Mouse (Mus musculus) ZHBTc4 (cell line): ENCODE data around the gene Itih2.
A peak's percentile ranks its signal among the peaks of the same experiment; 100 is the strongest.

Source experiments
- DNase-seq: peaks from one replicate; pipeline ENCODE4 v3.0.0-alpha.2; 2011; ENCODE audit warnings: low read depth, low spot score

The Itih2 gene

DNA sequence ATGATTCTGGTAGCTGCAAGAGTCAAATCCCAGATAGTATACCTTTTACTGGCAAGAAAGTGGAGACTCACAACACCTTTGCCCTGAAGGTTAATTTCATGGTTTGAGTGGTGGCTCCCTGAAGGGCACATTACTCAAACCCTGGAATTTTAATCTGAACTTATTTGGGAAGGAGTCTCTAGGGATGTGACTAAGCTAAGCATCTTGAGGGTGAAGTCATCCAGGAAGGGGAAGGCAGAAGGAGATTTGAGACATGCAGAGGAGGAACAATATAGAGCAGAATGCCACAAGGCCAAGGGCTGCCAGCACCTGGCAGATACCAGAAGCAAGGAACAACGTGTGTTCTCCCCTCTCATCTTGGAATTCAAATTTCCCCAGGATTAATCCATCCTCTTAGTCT, 12.4 kb downstream of the Itih2 start:
- no peak for DNase-seq

DNA sequence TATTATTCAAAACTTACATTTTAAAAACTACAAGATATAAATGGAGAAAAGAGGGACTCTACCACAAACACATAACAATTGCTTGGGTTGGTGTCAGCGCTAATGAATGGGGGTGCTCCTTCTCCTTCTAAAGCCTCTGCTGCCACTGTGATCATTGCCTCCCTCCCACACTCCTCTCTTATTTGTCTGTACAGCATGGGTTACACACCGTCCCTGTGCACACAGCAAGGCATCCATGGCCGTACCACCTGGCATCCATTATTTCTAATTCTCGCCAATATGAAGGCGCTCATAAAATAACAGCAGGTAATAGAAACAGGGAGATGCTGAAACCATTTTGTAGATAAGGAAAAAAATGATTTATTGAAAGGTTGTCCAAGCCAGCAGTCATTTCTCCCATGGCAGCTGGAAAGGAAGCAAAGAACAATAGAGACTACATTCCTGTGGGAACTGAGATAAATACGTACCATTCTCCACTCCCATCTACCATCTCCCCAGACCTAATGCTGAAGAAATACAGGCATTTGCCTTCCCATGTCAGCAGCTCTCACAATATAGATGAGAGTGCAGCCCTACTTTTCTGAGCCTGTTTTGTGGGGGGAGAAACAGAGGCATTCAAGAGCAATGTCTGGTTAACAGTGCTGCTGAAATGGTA, 22.5 kb downstream of the Itih2 start:
- DNase-seq, result no peak

DNA sequence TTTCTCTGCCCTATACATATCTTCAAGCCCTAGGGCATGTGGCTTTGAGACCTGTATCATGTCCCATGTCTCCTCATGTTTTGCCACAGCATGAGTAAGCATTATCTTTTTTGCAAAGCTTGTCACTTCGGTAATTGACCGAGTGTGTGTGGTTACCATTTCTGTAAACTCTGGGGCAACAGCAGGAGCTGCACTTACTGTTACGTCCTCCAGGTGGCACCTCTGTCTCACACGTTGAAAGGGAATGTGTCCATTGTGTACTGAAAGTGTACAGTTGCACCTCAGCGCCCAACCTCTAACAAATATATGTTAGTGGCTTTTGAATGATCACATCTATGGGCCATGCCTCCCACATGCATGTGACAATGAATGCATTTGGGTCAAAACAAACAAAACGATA, 30.0 kb downstream of the Itih2 start:
- peak; percentile 73 for DNase-seq

DNA sequence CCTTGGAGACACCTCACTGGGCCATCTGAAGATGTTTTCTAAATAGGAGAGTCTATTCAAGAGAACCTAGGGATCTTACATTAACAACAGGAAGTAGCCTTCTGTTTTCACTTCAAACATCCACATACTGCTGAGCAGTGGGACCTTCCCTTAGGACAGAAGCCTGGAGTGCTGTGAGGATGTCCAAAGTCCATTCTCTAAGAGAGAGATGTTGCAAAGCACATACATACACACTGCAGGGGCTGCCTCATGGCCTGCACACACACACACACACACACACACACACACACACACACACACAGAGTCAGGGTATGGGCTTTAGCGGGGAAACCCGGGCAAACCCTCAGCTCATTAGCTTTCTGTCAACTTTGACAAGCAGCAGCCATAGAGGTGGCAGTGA, 30.7 kb downstream of the Itih2 start:
- DNase-seq, result no peak

DNA sequence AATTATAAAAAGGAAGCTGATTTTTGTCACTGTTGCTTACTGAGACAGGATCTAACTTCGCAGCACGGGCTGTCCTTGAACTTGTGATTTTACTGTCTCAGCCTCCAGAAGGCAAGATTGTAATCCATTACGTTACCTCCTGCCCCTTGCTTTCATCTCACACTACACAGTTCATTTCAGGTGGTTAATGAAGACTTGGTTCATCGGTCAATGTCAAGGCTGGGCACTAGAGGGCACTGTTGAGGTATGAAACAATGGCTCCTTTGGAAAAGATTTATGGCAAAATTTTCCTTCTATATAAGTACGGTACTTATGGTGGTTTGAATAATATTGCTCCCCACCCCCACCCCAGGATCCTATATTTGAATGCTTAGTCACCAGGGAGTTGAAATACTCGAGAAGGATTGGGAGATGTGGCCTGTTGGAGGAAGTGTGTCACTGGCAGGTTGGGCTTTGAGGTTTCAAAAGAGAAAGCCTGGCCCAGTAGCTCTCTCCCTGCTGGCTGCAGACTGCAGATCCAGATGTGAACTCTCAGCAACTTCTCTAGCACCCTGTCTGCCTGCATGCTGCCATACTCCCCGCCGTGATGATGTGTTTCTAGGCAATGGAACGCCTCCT, 32.5 kb downstream of the Itih2 start:
- DNase-seq, result peak; percentile 60

DNA sequence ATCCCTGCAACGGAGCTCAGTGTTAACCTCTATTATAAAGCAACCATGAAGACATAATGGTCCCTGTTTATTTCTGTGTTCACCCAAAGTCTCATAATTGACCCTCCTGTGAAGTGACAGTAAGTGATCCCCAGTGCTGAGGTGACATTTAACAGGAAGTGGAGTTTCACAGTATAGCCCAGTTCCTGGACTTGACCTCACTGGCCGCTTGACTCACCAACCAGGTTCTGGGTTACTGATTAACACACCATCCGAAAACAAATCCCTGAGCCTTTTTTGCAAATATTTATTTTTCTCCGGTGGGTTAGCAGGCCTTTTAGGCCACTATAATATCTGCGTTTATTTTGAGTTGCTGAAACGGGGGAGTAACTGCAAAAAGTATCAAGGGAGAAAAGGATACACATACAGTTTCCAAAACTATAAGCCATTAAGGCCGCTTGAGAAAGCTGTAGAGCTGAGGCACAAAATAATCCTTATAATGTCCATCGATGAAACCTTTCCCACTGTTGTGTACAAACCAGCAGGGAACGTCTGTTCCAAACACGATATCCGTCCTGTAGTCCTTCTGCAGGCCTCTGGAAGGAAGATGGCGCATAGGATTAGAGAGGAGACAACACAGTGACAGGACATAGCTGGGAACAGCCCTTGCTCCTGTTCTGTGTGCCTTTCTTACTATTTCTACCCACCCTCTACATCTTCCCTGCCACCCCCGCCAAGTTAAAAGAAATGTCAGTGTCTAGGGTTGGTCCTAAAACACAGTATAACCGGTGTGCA, 36.7 kb downstream of the Itih2 start:
- no peak for DNase-seq

DNA sequence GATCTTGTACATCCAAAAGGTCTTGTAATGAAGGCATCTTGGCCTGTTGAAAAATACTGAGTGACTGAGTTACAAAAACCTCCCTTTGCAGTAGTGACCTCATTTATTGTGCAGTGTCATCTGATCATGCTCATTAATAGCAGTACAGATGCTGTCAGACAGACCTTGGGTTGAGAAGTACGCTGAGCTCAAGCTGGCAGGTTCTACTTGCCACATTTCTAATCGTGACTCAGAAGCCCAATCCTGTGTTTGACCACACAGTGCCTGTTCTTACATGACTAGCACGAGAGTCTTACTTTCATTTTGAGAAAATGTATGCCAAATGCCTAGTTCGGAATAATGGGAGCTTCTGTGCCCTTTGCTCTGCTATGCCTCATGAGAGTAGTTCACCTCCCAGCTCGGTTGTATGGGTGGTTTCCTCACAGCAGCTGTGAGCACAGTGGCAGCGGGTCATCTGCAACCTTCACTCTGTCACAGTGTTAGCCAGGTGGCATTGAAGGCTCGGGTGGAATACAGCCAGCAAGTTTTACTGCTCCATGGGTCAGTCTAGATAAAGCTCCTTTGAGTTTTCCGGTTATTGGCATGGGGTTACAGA, 43.8 kb downstream of the Itih2 start:
- DNase-seq, result no peak

DNA sequence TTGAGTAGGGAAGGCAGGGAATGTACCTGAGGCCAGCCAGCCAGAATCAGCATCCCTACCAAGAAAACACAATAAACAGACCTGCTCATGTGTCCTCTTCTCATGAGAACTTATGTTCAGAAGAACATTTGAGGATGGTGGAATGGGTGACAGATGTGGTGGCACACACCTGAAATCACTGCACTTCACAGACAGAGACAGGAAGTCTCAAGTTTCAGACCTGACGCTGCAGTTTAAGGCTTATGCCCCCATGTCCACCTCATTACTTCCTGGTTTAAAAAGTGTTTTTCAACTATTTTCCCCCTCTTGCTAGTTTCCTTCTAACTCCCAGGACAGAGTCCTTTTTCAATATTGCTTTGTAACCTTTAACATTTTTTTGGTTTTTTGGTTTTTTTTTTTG, 48.5 kb downstream of the Itih2 start:
- no peak for DNase-seq

DNA sequence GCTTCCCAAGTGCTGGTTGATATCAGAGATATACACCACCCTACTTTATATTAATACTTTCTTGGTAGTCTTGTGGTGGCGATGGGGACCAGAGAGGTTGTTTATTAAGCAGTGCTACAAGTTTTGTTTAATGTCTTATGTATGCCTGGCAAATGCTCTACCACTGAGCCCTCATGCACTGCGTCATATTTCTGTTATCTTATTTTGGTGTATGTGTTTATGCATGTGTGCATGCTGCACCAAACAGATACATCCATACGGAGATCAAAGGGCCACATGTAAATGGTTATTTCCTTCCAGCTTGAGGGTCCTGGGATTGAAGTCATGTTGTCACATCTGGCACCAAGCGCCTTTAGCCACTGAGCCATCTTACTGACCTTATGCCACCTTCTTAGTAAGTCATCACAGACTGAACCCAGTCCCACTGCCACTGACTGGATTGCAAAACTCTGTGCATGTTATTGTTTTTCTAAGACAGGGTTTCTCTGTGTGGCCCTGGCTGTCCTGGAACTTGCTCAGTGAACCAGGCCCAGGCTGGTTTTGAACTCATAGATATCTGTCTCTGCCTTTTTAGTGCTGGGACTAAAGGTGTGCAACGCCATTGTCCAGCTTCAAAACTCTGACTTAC, 49.6 kb downstream of the Itih2 start:
- no peak for DNase-seq

DNA sequence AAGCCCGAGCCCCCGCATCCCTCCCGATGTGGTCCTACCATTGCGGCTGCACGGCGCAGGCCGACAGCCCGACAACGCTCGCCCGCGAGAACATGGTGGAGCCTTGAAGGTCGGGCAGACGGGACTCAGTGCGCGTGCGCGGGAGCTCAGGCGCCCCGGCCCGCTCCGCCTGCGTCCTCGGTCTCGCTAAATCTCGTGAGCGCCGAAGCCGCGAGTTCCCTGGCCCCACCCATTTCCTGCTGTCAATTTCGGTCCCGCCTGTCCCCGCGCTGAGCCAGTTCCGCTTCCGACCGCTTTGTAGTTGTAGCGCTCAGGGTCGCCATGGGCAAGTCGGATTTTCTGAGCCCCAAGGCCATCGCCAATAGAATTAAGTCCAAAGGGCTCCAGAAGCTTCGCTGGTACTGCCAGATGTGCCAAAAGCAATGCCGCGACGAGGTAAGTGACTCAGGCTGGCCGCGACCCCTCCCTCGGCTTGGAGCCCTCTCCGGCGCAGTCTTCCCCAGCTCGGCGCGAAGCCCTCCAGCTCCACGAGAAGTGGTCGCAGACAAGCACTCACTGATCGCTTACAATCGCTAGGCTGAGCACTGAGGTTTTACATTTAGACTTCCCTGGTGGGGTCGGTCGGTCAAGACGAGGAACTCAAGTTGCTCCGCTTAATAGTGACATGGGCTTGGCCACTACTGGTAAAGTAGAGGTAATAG, 50.7 kb downstream of the Itih2 start, which contains the start of the genes Atp5c1 and Kin:
Atp5c1 (minus strand) TSS at position 201 of the 701 bp plus-strand sequence.
Kin (plus strand) TSS at position 284 of the 701 bp plus-strand sequence.
- DNase-seq, result peak; percentile 99

DNA sequence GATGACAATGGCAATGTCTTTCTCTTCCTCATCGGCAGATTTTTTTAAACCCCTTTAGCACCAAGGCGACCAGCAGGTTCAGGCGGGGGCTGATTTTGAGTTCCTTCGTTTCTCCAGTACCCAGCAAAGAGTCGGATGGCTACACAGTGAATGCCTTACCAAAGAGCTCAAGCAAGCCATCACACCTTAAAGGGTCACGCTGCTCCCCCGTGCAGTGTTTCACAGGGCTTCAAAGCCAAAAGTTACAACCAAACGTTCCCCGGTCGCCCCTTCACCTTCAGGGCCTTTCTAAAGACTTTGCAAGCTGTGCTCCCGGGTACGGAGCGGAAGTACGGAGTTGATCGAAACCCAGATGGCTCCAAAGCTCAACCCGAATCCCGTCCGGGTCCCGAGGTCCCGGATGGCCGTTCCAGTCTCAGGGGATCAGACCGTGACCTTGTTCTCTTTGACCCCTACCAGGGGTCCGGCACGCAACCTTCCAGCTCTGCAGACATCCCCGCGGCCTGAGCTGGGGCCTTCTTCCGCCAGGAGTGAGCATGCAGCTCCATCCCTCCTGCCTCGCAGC, 51.4 kb downstream of the Itih2 start:
- DNase-seq, result peak; percentile 14

DNA sequence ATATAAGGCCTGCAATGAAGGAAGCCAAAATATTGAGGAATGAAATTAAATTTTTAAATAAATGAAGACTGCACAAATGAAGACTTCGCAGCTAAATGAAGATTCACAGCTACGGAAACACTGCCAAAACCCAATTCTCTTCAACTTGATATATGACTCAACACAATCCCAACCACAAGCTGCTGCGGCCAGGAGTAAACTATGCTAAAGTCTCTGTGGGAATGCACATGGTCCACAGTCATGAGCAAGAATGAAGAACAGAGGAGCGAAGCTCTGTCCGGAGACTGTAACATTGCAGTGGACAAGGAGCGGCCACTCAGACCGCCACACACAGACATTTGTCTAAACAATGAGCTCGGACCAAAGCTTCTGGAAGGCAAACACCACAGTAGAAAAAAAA, 54.5 kb downstream of the Itih2 start:
- DNase-seq, result no peak

DNA sequence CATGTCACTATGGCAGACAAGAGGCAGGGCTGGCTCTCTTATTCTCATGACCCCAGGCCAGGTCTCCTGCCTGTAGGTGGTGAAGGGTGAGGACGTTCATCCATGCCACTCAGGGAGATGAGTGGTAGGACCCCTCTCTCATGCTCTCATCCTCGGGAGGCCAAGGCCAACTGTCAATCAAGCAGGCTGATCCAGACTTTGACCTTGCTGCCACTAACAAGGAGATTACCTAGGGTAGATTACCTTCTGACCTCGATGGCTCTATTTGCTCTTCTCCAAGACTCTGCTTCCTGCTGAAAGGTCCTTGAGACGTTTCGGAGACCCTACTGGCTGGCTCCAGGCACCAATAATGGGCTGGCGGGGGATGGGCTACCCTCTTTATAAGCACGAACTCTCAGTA, 56.7 kb downstream of the Itih2 start:
- DNase-seq, result no peak

DNA sequence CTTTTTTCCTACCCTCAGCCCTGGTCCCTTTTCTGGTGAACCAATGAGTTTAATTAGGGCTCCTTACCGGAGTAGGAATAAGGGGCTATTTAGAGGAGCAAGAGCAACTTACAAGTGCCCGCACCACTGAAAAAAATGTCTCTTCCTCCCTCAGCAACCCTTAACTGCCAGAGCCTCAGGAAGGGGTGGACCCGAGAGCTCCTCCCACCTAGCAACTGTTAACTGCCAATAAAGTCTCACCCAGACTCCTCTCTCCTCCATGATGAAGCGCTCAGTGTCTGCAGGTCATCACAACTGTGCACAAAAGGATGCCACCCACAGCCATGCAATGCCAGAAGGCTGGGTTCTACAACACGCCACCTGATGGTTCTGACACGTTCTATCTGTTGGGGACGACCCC, 59.4 kb downstream of the Itih2 start:
- peak; percentile 35 for DNase-seq

DNA sequence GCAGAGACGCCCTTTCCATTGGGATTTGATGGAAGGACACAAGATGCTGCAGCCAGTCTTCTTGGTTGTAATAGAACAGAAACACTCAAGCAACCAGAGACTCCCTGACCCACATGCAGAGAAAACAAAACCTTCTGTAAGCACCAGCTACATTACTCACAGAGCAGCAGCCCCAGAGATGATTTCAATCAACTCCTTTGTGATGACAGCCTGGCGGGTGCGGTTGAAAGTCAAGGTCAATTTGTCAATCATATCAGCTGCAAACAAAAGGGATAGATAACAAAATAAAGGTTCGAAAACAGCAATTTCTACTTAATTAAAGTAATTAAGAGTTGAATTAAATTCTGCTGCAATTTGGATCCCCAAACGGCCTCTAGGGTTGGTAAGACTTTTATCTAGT, 72.4 kb downstream of the Itih2 start:
- DNase-seq, result no peak

DNA sequence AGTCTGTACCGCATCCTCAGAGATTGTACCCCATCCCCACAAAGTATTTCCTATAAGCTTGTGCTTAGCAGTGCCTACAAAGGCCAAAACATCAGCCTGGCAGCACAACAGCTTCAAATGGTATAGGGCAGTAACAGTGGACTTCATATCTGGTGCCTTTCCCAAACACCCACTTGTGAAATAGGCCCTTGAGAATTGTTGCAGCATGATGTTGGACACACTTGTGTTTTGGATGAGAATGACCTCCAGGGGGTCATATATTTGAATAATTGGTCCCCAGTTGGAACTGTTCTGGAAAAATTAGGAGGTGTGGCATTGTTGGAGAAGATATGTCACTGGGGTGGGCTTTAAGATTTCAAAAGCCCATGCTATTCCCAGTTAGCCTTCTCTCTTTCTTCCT, 79.2 kb downstream of the Itih2 start:
- DNase-seq, result no peak

DNA sequence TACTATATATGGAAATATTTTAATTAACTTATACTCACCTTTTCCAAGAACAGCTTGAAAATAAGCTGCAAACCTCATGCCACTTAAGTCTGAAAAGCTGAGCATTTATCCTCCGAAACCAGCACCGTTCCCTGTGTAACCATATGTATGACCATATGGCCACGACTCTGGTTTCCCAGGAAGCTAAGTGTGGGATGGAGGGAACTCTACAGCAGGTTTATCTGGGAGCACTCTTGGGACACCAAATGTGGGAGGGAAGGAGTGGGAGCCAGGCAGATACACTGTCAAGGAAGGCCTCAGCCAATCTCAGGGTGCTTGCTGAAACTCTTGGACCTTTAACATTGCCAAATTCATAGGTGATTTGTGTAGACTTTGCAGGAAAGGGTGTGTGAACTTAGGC, 80.3 kb downstream of the Itih2 start:
- no peak for DNase-seq

DNA sequence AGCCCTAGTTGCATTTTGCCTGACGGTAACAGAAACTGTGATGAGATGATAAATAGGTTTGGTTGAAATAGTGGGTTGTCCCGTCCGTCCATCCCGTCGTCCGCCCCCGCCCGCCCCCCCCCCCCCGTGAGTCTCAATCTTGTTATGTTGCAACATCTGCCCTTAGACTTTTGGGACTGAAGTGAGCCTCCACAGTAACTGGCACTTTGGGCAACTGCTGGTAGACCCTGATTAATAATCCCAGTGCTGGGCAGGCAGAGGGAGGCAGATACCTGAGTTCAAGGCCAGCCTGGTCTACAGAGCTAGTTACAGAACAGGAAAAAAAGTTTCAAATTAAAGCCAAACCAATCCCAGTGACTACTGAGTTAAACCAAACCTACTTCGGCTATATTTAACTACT, 81.7 kb downstream of the Itih2 start:
- DNase-seq, result no peak

DNA sequence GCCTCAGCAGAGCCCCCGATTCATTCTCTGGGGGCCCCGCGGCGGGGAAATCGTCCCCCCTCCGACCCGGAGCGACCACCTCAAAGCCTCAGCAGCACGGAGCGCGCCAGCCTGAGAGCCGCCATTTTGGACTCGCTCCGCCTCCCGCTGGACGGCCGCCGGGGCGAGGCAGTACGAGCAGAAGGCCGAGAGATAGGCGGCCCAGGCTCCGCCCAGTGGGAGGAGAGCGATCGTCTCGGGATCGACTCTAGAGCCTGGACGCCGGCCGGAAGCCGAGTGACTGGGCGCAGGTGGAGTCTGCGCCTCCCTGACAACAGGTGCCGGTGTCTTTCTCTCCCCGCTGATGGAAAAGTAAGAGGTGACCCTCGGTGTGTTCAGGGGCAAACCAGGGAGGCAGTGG, 82.7 kb downstream of the Itih2 start, which contains the start of gene Taf3:
Taf3 (minus strand) TSS at position 136 of the 400 bp plus-strand sequence.
- DNase-seq, result peak; percentile 98

DNA sequence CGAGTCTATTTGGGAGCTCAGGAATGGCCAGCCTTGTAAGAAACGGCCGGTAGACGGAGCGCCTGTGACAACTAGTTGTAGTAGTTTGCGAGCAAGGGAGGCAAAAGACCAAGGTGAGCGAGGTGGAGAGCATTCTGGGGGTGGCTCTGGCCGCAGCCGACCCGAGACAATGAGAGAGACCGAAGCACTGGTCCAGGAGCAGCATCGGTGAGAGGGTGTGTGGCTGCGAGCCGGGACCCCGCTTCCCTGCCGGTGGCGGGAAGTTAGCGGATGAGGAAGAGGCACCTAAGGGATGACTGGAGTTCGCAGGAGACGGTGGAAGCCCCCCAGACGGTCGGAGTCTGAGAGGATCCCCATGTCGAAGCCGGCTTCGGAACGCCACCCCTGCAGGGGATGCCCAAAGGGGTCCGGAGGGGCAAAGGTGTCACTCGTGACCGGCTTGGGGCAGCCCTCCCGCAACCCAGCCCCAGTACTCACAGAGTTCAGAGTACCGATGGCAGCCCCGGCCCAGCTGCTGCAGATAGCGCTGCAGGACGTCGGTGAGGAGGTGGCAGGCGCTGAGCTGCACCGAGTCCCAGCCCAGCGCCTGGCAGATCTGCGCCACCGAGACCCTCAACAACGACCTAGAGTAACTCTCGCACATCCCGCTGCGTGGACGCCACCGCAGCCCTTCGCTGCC, 83.3 kb downstream of the Itih2 start:
- DNase-seq, result peak; percentile 43
